Mouse (Mus musculus) frontal cortex, postnatal 14 days (tissue): ENCODE data around the gene Nedd9.

ENCODE experiments used
- DNase-seq, 2 experiments: peaks; one replicate each; pipeline ENCODE4 v3.0.0; 2022; ENCODE audit warnings: low spot score in 2 of 2

Nedd9 gene

DNA sequence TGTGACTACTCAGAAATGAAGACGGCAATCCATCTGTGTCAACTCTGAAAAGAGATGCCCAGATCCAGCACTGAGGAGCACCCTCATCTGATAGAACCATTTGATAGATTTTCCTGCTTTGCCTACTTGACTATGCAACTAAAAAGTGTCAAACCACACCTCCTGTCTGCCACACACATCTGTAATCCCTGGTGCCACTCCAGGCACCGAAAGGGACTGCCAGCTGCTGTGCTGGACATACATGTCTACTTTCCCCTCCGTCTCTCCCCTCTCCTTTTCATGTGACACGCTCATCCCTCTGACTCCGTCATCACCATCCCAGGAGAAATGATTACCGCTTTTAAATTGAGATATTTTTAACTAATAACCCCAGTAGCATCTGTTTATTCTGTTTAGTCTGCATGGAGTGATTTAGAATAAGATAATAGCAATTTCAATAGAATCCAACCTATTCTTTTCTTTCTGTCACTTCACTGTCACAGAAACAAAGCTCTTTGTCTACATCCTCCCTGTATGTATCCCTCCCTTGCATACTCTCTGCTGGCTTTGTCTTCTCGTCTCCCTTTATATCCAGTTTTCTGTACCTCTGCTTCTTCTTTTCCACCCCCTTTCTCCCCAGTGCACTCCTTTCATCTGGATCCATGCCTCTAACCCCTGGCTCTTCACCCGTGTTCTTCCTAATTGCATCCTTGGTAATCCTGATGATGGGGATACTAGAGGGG lies 5.0 kb upstream of the Nedd9 start:
- DNase-seq = no peak

DNA sequence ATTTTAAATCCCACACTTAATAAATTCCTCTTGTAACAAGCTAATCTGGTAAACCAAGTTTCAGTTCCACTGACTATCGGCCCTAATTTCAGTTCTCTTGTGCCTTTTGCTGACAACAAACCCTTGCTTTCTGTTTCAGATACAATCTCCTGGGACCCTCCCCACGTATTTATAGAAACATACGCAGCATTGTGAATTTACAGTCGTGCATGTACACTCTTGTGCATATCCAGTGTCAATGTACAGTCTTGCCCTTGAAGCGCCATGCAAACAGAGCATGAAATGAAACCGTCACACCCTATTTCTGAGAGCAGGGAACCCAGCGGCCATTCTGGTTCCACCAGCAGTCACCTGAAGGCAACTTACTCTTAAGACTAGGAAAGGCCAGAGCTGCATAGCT lies 4.4 kb upstream of the Nedd9 start:
- DNase-seq = no peak

DNA sequence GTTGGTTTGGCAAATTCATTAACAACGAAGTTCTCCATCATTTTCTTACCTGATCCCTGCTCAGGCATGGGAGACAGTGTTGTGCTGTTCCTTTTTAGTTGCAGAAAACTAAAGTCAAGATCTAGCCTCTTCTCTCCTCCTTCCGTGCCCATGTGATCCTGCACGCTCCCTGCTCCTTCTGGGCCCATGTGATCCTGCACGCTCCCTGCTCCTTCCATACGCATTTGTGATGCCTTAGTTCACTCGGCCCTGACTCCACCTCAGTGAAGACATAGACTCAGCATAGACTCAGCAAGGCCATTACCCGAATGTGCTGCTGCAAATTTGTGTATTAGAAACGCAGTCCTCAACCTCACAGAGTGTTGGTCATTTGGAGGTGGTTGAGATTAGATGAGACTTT lies 3.1 kb upstream of the Nedd9 start:
- DNase-seq = no peak

DNA sequence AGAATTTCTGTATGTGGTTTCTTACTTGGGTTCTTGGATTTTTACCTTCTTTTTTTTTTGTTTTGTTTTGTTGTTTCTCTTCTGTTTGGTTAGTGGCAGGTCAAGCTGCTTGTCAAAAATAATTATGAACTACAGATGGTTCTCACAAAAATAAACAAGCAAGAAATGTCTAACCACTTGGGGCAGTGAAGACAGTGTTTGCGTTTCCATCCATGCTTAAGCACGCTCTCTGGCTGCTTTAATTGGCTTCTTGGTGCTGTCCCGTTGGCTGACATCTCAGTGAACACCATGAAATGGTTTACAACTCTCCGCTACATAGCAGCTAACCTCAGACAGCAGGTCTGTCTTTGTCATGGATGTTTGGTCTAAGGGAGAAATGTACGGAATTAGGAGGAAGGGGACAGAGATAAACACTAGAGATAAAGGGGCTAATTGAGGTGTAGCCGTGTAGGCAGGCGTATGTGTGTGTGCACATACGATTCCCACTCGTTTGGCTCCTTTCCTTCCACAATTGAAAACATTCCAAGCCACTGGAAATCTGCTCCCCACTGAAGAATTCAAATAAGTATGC lies 2.6 kb upstream of the Nedd9 start:
- DNase-seq = no peak

DNA sequence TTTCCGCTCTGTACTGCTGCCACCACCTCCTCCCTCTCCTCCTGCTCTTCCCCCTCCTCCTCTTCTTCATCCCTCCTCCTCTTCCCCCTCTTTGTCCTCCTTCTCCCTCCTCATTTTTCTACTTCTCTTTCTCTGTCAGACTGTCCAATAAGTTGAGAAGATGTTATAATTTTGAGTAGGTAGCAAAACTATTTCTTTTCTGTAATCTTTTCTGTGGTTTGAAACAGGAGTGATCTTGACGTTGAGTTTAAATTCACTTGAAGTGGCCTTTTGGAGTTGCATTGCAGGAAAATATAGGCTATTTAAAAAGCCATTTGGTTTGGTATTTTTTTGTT lies 214 bp upstream of the Nedd9 start:
- DNase-seq = no peak

DNA sequence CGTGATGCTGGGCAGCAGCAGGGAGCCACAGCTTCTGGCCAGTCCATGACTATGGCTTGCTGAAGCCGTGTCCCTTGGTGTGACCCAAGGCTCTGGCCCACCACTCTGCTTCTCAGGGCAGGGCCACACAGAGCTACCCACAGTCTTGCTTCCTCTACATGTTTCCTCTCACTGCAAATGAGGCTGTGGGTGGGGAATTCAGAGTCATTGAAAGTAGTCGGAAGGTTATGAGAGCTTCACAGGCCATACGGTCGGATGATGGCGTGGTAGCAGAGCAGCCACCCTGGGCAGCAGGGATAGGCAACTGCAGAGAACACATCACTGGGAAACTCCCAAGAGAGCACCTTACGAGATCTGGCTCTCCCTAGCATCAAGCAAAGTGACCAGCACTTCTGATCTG lies 3.2 kb downstream of the Nedd9 start:
- DNase-seq = no peak

DNA sequence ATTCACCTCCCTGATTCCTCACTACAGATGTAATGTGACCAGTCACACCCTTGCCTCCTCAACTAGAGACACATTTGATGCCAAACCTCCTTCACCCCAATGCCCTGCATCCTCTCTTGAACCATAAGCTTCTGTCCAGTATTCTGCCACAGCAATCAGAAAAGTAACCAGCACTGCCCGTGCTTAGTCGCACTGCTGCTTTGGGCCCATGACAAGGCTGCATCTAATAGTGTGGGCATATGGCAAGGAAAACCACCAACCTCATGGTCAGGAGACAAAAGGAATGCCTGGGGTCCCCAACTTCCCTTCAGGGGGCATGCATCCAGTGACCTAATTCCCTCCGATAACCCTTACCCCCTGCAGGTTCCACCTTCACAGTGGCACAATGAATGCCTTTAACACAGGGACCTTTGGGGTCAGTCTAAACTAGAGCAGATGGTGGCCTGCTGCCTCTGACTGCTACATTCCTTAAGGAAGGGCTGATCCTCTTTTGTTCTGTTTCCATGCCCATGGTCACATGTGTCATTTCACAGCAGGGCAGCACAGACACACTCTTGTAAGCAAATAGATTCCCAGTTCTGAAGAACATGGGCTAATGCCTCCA lies 4.7 kb downstream of the Nedd9 start:
- no peak for DNase-seq

DNA sequence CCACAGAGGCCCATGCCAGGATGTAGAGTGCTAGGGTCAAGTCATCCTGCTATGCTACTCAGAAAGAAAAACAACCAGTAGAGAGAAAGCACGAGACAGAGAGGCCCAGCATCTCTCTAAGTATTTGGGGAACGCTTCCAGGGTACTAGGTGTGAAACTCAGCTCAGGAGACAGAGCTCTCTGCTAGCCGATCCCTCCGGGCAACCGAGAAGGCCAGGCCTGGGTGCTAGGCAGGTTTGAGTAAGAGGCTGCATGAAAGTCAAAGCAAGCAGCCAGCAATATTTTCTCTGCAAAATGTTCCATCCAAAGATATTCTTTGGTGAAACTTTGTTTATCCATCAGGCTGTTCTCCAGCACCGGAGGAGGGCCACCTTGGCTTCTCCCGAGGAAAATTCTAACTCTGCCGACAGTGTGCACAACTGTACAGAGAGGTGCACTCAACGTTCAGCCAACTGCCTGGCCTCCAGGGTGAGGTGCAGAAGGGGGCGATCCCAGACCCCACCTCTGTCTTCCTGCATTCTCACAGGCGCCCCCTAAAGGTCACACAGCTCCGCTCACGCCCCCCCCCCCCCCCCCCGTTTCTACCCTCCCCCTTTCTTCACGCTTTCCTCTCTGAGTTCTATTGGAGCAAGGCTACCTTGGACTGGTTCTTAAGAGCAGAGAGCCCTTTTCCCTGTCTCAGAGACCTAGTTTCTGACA lies 7.3 kb downstream of the Nedd9 start:
- no peak for DNase-seq

DNA sequence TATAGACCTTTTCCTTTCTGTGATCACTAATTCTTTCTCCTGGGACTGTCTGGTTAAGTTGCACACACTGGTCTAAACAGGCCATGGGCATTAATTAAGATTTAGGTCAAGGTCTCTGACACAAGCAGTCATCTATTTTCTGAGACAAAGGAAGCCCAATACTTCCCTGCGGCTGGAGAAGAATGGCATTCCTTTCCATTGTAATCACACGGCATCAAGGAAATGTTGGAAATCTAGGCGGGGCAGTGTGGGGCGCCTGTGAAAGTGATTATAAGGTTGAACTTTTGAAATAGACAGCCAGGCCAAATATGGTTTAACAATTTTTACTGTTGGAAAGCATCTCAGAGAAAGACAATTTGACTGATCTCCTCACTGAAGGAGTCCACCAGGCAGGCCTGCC lies 10.9 kb downstream of the Nedd9 start:
- DNase-seq = no peak

DNA sequence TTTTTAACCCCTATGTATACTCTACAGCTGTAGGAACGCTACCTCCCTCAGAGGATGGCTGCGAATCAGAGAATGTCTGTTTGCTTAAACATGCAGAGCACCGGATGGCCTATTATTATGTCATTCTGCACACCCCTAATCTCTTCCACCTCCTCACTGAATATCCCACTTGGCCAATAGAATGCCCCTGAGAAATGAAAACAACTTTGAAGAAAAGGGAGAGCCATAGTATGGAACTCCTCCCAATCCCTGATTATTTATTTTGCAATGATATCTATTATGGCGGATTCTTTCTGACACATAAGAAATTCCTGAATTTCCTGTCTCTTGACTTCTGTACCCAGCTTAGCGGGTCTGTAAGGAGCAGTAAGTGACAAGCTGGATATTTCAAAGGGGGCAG lies 12.8 kb downstream of the Nedd9 start:
- no peak for DNase-seq

DNA sequence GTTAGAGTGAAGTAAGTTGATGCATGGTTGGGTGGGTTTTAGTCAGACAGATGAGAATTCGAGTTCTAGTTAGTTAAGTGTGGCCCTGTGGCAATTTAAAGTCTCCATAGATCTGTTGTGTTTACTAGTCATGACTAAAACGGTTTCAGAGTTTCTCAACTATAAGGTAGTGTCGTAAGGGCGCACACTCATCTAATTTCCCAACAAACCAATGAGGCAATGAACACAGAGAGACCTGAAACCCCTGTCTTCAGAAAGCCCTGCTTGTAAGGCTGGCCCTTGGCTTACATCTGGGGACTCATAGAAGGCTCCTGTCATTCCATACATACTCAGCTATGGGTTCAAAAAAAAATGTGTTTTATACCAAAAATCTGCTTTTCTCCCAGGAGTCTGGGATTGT lies 13.7 kb downstream of the Nedd9 start:
- DNase-seq = no peak

DNA sequence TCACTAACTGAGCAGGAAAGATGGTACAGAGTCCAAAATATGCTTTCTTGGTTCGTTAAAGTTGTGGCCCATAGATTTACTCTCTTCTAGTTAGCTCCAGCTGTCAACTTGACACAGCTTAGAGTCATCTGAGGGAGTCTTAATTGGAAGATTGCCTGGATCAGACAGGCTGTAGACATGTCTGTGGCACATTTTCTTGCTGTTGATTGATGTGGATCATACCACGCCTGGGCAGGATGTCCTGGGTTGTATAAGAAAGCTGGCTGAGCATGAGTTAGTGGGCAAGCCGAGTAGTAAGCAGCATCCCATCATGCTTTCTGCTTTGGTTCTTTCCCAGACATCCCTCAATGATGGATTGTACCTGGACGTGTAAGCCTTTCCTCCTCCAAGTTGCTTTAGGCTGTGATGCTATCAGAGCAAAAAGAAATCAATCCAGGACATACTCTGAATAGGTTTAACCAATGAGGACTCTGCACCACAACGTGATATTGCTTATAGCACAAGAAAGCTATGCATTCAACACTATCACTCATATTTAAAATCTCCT lies 14.2 kb downstream of the Nedd9 start:
- no peak for DNase-seq

DNA sequence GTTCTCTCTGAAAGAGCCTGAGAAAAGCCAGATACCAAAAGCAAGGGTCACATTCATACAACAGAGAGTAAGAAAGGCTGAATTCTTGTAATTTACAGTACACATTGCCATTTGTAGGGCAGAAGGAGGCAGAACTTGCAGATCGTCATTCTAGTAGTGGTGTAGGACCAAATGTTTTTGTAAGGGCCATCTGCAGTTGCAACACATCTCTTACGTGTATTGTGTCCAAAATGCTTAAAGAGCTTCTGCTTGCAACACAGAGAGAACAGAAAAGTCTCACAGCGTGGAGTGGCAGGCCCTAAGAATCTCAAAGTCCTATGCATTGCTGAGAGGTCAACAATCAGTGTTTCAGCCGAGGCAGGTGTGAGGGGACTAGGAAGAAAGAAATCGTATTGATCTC lies 18.9 kb downstream of the Nedd9 start:
- DNase-seq = no peak

DNA sequence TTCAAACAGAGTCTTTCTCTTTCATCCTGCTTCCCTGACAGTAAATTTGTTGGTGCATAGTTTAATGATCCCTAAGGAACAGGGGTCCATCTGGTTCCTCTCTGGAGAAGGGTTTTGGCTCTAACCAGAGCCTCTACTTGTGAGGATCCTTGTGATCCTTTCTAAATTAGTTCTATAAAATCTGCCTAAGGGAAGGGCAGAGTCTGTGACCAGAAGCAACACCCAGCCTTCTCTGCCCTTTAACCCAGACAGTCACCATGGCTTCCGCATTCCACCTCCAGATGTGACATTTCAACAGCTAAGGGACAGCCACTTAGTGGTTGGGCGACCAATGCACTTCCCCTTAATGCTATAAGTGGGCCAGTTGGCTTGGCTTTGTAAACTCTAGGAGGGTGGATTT lies 20.1 kb downstream of the Nedd9 start:
- no peak for DNase-seq

DNA sequence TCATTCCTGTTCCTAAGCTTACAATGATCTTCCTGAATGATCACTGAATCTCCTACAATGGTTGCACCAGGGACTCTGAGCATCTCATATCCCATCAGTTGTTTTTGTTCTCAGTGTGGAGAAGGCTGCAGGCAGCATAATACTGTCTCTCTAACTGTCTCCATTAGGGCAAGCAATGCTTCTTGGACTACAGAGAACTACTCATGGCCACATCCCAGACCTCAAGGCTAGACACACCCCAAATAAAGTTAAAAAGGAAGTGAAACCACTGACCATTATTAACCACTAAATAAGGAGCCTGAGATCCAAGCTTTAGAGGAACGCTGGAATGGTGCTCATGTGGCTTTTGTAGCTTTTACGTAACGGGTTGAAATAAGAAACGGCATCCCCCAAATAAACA lies 20.5 kb downstream of the Nedd9 start:
- DNase-seq = no peak

DNA sequence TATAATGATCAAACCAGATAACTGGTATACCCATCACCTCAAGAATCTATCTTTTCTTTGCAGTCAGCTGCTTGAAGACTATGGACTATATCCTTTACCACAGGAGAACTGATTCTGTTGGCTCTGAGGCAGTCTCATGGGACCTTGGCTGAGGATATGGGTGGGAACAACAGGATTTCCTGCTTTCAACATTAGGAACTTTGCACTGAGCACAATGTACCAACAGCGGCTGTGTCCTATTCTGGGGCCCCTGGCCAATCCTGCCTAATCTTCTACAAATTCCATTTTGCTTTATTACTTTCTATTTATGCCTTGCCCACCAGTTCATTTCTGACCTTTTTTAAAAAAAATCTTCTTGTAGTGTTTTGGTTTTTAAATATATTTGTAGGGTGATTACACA lies 21.0 kb downstream of the Nedd9 start:
- no peak for DNase-seq

DNA sequence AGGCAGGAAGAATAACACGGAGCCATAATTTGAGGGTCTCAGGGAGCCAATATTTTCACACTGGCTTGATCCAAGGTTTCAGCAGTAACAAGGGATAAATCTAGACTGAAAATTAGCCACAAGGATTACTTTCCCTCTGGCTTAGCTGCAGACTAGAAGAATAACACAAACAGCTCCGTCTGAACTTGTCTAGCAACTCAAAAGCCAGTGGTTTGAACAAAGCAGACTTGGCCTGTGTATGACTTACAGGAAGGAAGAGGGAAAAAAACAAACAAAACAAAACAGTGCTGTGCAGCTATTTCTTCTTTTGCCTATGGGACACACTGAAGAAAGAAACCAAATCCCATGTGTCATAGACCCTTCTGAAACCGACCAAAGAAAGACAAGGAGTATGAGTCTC lies 25.7 kb downstream of the Nedd9 start:
- DNase-seq = no peak

DNA sequence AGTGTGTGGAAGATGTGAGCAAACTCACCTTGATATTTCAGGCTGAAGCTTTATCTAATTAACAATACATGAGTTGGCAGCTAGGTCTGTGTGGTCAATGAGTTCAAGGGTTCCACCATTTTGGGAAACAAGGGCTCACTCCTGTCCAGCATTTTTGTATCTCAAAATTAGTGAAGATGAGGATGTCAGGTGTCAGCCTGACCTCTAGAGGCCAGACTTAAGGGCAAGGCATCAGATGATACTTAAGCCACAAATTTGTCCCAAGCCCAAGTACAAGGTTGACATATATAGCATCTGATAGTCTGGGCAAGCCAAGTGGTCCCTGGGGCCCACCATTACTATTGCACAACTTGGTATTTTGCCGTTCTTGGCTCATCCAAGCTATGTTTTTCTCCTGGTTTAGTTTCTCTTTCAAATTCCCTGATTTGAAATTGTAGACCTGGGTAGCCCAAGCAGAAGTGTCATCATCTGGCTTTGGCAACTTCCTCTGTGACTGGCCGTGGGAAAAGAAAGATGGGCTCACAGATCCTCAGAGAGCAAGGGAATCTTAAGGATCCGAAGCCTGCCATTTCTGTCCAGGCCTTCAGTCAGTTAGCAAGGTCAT lies 27.4 kb downstream of the Nedd9 start:
- DNase-seq = no peak

DNA sequence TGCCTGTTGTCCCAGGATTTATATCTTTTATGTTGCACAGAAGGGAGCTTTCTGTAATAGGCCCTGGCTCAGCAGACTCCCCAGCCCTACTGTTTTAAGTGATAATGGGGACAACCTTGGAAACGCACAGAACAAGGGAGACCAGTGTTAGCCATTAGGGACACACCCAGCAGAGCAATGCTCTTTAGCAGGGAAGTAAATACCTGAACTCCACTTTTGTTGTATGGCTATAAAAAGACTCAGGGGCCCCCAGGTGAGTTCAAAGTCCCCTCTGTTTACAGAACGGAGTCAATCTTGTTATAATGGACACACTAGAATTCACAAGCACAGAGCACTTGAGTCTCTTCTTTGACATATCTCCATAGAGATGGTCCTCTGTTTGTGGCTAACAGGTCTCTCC lies 28.5 kb downstream of the Nedd9 start:
- DNase-seq = no peak

DNA sequence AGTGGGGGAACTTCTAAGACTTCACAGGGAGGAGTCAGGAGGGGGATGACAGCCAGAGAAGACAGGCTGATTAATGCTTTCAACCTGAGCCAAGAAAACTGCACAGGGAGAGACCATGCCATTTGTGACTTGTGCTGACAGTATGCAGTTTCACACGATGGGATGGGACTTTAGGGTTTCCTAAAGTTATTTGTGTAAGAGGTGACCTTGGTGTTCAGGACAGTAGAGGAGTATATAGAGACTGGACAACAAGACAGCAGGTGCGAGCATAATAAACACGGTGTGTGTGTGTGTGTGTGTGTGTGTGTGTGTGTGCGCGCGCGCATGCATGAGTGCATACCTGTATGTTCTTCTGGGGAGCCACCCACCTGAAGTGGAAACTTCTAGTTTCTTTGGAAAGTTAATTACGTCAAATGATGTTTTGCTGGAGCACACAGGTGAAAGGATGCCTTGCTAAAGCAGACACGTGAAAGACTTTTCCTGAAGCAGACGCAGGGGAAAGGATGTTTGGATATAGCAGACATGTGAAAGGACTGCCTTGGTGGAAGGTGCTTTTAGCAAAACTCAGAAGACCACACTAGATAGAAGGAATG lies 29.3 kb downstream of the Nedd9 start:
- DNase-seq = no peak

DNA sequence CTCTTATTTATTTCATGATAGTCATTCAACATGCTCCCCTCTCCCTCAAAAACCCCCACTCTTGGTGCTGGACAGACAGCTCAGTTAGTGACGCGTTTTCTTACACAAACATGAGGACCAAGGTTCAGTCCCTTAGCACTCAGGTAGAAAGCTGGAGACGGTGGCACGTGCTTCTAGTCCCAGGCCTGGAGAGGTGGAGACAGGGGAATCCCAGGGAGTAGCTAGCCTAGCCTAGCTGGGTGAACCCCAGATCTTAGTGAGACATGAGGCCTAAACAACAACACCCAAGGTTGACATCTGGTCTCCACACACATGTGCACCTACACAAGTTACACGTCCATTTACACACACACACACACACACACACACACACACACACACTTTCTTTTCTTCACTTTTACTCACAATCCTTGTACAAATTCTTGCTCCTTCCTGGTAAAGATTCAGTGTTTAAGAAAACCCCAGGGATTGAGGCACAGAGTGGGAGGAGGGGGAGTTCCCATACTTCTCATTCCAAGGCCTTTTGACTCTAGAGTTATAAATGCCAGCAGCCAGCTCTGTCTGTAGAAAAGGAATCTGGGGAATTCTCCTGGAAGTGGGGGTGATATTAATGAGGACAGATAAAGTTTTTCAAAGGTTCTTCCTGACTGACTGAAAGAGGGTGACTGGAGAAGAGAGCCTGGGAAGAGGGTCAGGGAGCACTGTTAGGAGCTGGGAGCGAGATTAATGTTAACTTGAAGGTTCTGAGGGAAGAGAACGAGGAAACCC lies 29.9 kb downstream of the Nedd9 start:
- no peak for DNase-seq
